Mouse (Mus musculus) lung, postnatal 0 days (tissue): ENCODE data around the gene Sncb.

Experiments
- CTCF ChIP-seq: IDR thresholded peaks from 2 replicates; pipeline ENCODE4 v1.5.1; 2016; ENCODE audit warnings: antibody characterized with exemption, mild to moderate bottlenecking
- EP300 ChIP-seq: IDR thresholded peaks from 2 replicates; pipeline ENCODE4 v1.6.1; 2016; ENCODE audit warnings: antibody characterized with exemption, mild to moderate bottlenecking, control low read depth

DNA sequence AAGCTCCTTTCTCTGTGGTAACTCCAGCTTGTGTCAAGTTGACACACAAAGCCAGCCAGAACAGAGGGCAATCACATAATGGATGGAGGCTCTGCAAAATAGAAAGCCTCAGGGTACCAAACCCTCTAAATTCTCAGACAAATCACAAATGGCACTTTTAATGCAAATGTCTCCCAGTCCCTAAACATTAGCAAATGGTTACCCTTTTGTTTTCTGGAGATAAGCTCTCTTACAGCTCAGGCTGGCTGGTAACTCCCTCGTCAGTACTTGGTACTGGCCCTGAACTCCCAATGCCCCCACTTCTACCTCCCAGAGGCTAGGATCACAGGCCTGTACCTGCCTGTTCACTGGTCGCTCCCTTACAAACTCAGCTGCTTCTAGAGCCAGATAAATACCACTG lies 16.8 kb upstream of the Sncb start:
- TF ChIP-seq CTCF (no peak), EP300 (no peak)
